Mouse (Mus musculus): ENCODE measurements around the gene Fam120c. TPM values are rescaled to one million over a fixed set of nuclear protein-coding genes. Genes with fewer than 3 reads are reported as not detected.
A peak's percentile ranks its signal among the peaks of the same experiment; 100 is the strongest.

Gene Fam120c
- polyA plus RNA-seq, 1 experiment from 2014 or later: 1.3 TPM

- WGBS: 67% methylated on average over 3 of the region's 3 CpGs
- Histone ChIP-seq H3K36me3 (ENCODE audit: control insufficient read depth, insufficient read depth, low read length) (no peaks in the 10 kb centered on the region), H3K27ac (replicated peaks) (no peak overlapping the region), H3K9me3 (ENCODE audit: control insufficient read depth, low read length) (no peaks in the 10 kb centered on the region), H3K4me1 (replicated peaks; ENCODE audit: control insufficient read depth, insufficient read depth) (no peaks in the 10 kb centered on the region), H3K27me3 (ENCODE audit: control insufficient read depth, insufficient read depth, low read length) (no peaks in the 10 kb centered on the region), H3K9ac (ENCODE audit: low read length) (no peak overlapping the region), H3K4me3 (ENCODE audit: low read depth, low read length) (no peak overlapping the region), H3K4me2 (replicated peaks; ENCODE audit: low read depth) (no peak overlapping the region)
- DNase-seq (ENCODE audit: low spot score): no peak
- TF ChIP-seq CTCF (IDR thresholded peaks at IDR 0.05; ENCODE audit: low read depth) (no peak), EP300 (optimal IDR thresholded peaks at IDR 0.05) (no peak)
- ATAC-seq (ENCODE audit: low FRiP score, low TSS enrichment): no peak
Observed at GRCm38 (mm10) chrX:151513066-151513465, 169.1 kb downstream of the Fam120c start.

GRCm38 (mm10) chrX:151513694-151514093, 169.7 kb downstream of the Fam120c start:
- Histone ChIP-seq H3K27me3 (ENCODE audit: control insufficient read depth, insufficient read depth, low read length) (no peaks in the 10 kb centered on the region), H3K4me3 (ENCODE audit: low read depth, low read length) (no peak overlapping the region), H3K4me1 (replicated peaks; ENCODE audit: control insufficient read depth, insufficient read depth) (no peaks in the 10 kb centered on the region), H3K27ac (replicated peaks) (no peak overlapping the region), H3K4me2 (replicated peaks; ENCODE audit: low read depth) (no peak overlapping the region), H3K9me3 (ENCODE audit: control insufficient read depth, low read length) (no peaks in the 10 kb centered on the region), H3K9ac (ENCODE audit: low read length) (no peak overlapping the region), H3K36me3 (ENCODE audit: control insufficient read depth, insufficient read depth, low read length) (no peaks in the 10 kb centered on the region)
- DNase-seq (ENCODE audit: low spot score) (no peak), ATAC-seq (ENCODE audit: low FRiP score, low TSS enrichment) (no peak)
- WGBS: 90% methylated on average over 2 of the region's 2 CpGs
- TF ChIP-seq CTCF (IDR thresholded peaks at IDR 0.05; ENCODE audit: low read depth) (no peak), EP300 (optimal IDR thresholded peaks at IDR 0.05) (no peak)

DNA sequence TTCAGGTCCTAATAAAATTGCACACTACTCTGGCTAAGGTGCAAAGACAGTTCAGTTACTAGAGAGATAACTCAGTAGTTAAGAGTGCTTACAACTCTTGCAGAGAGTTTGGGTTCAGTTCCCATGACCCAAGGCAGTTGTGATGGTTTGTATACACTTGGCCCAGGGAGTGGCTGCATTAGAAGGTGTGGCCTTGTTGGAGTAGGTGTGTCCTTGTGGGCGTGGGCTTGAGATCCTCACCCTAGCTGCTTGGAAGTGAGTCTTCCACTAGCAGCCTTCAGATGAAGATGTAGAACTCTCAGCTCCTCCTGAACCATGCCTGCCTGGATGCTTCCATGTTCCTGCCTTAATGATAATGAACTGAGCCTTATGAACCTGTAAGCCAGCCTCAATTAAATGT, 174.2 kb downstream of the Fam120c start:
- H3K27me3 ChIP-seq (ENCODE audit: control insufficient read depth, insufficient read depth, low read length): no peaks in the 10 kb centered on the region
- H3K9me3 ChIP-seq (ENCODE audit: control insufficient read depth, low read length): no peaks in the 10 kb centered on the region
- H3K4me1 ChIP-seq (replicated peaks; ENCODE audit: control insufficient read depth, insufficient read depth): no peaks in the 10 kb centered on the region
- DNase-seq (ENCODE audit: low spot score) (no peak), ATAC-seq (ENCODE audit: low FRiP score, low TSS enrichment) (no peak)
- no peak overlapping the region for H3K4me2 ChIP-seq (replicated peaks; ENCODE audit: low read depth)
- no peaks in the 10 kb centered on the region for H3K36me3 ChIP-seq (ENCODE audit: control insufficient read depth, insufficient read depth, low read length)
- TF ChIP-seq EP300 (optimal IDR thresholded peaks at IDR 0.05) (no peak), CTCF (IDR thresholded peaks at IDR 0.05; ENCODE audit: low read depth) (no peak)
- WGBS: 47% methylated on average over 1 of the region's 1 CpGs
- H3K4me3 ChIP-seq (ENCODE audit: low read depth, low read length): no peak overlapping the region
- no peak overlapping the region for H3K9ac ChIP-seq (ENCODE audit: low read length)
- no peak overlapping the region for H3K27ac ChIP-seq (replicated peaks)

- WGBS: 27% methylated on average over 17 of the region's 17 CpGs
Observed at GRCm38 (mm10) chrX:151520127-151520457, 176.1 kb downstream of the Fam120c start.

DNA sequence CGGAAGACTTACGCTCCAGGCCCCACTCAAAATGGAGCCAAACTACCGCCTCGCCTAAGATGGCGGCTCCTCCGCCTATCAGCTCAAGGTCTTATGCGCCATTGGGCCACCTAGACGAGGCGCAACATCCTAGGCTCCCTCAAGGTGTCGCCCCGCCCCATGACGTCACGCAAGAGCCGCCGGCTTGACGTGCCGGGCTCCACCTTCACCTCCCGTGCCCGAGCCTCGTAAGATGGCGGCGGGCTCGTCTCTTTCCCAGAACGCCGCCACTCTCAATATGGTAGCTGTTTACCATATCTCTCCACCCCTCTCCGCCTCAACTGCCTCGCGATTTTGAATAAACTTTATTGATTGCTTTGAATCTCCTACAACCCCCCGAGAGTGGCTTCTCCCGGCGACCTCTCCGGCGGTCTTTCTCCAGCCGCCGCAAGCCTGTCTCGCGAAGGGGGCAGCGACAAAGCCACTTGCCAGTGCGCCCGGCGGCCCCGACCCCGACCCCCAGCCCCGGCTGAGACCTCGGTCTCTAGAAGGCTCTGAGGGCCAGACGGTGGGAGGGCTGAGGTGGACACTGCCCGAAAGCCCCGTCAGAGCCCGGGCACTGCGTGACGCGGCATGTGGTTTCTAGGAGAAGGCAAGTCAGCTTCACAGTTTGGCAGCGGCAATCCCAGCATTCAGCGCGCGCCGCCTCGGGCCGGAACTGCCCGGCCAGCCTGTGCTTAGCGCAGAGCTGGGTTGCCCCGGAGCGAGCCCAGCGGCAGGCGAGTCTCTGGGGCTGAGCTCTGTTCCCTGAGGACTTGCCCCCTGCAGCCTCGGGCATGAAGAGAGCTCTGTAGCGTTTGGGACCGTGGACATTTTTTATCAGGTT, 176.7 kb downstream of the Fam120c start, which contains the start of gene Phf8:
Phf8 (plus strand) TSS at position 215 of the 865 bp plus-strand sequence.
- peak within 1 kb of the TSS; percentile 98 for H3K27ac ChIP-seq (replicated peaks)
- peak within 1 kb of the TSS; percentile 58 for H3K4me2 ChIP-seq (replicated peaks; ENCODE audit: low read depth)
- WGBS: 11% methylated on average over 60 of the region's 68 CpGs
- H3K4me1 ChIP-seq (replicated peaks; ENCODE audit: control insufficient read depth, insufficient read depth): no peaks in the 10 kb centered on the region
- H3K9ac ChIP-seq (ENCODE audit: low read length): peak within 1 kb of the TSS; percentile 78
- DNase-seq (ENCODE audit: low spot score) (peak; percentile 95), ATAC-seq (ENCODE audit: low FRiP score, low TSS enrichment) (peak; percentile 97)
- H3K27me3 ChIP-seq (ENCODE audit: control insufficient read depth, insufficient read depth, low read length): no peaks in the 10 kb centered on the region
- no peaks in the 10 kb centered on the region for H3K9me3 ChIP-seq (ENCODE audit: control insufficient read depth, low read length)
- peak within 1 kb of the TSS; percentile 51 for H3K4me3 ChIP-seq (ENCODE audit: low read depth, low read length)
- peak; percentile 50 for TF ChIP-seq CTCF (IDR thresholded peaks at IDR 0.05; ENCODE audit: low read depth)
- peak; percentile 17 for TF ChIP-seq EP300 (optimal IDR thresholded peaks at IDR 0.05)
- no peaks in the 10 kb centered on the region for H3K36me3 ChIP-seq (ENCODE audit: control insufficient read depth, insufficient read depth, low read length)

More at GRCm38 (mm10) chrX:151520127-151520457, 176.1 kb downstream of the Fam120c start:
- no peak for DNase-seq (ENCODE audit: low spot score)
- no peaks in the 10 kb centered on the region for H3K36me3 ChIP-seq (ENCODE audit: control insufficient read depth, insufficient read depth, low read length)
- H3K4me3 ChIP-seq (ENCODE audit: low read depth, low read length): peak overlapping the region; percentile 51
- no peaks in the 10 kb centered on the region for H3K4me1 ChIP-seq (replicated peaks; ENCODE audit: control insufficient read depth, insufficient read depth)
- no peaks in the 10 kb centered on the region for H3K27me3 ChIP-seq (ENCODE audit: control insufficient read depth, insufficient read depth, low read length)
- H3K27ac ChIP-seq (replicated peaks): peak overlapping the region; percentile 98
- peak overlapping the region; percentile 45 for H3K4me2 ChIP-seq (replicated peaks; ENCODE audit: low read depth)
- H3K9me3 ChIP-seq (ENCODE audit: control insufficient read depth, low read length): no peaks in the 10 kb centered on the region
- TF ChIP-seq EP300 (optimal IDR thresholded peaks at IDR 0.05) (no peak), CTCF (IDR thresholded peaks at IDR 0.05; ENCODE audit: low read depth) (no peak)
- ATAC-seq (ENCODE audit: low FRiP score, low TSS enrichment): no peak
- H3K9ac ChIP-seq (ENCODE audit: low read length): peak overlapping the region; percentile 59

Other genes starting within 250 kb of the Fam120c start
- 16.3 and 16.9 TPM in 2 replicates for gene Tsr2, start 247.6 kb upstream of the Fam120c start, polyA plus RNA-seq (2015; fragmentation: Nextera tagmentation; extraction: Ambion mirVana)
- gene Wnk3, start 146.1 kb upstream of the Fam120c start, polyA plus RNA-seq (2015; fragmentation: Nextera tagmentation; extraction: Ambion mirVana): 0.19 and 0.39 TPM in 2 replicates
- gene Phf8, start 176.5 kb downstream of the Fam120c start, polyA plus RNA-seq (2015; fragmentation: Nextera tagmentation; extraction: Ambion mirVana): 6.0 and 6.5 TPM in 2 replicates